Mouse (Mus musculus): ENCODE results near the gene Cand1. TPM values are rescaled to one million over a fixed set of nuclear protein-coding genes. Genes with fewer than 3 reads are reported as not detected.
A peak's percentile ranks its signal among the peaks of the same experiment; 100 is the strongest.

Gene Cand1
- total RNA-seq, 2 experiments from 2014 or later = 85.4 to 89.8 TPM

- DNase-seq = no peak
Measured at GRCm38 (mm10) chr10:119206309-119206932, 33.4 kb downstream of the Cand1 start.

- no peak for DNase-seq
Measured at GRCm38 (mm10) chr10:119205229-119205628, 34.6 kb downstream of the Cand1 start.

- DNase-seq = no peak
Measured at GRCm38 (mm10) chr10:119204334-119204946, 35.4 kb downstream of the Cand1 start.

- no peak for DNase-seq
Measured at GRCm38 (mm10) chr10:119199864-119200263, 40.0 kb downstream of the Cand1 start.

- no peak for DNase-seq
Measured at GRCm38 (mm10) chr10:119198186-119198880, 41.5 kb downstream of the Cand1 start.

GRCm38 (mm10) chr10:119197621-119198150 is 42.2 kb downstream of the Cand1 start:
- no peak for DNase-seq

- DNase-seq = peak; percentile 48
Measured at GRCm38 (mm10) chr10:119192598-119193372, 47.1 kb downstream of the Cand1 start.

GRCm38 (mm10) chr10:119187720-119188119 is 52.1 kb downstream of the Cand1 start:
- no peak for DNase-seq

- DNase-seq = no peak
Measured at GRCm38 (mm10) chr10:119169656-119170055, 70.2 kb downstream of the Cand1 start.

- DNase-seq = no peak
Measured at GRCm38 (mm10) chr10:119169237-119169636, 70.6 kb downstream of the Cand1 start.

GRCm38 (mm10) chr10:119168791-119169190 is 71.1 kb downstream of the Cand1 start:
- peak; percentile 6 for DNase-seq

GRCm38 (mm10) chr10:119167858-119168257 is 72.0 kb downstream of the Cand1 start:
- DNase-seq = no peak

- no peak for DNase-seq
Measured at GRCm38 (mm10) chr10:119165051-119165450, 74.8 kb downstream of the Cand1 start.

- DNase-seq = no peak
Measured at GRCm38 (mm10) chr10:119161820-119162382, 78.0 kb downstream of the Cand1 start.

- DNase-seq = no peak
Measured at GRCm38 (mm10) chr10:119160161-119160560, 79.7 kb downstream of the Cand1 start.

- no peak for DNase-seq
Measured at GRCm38 (mm10) chr10:119149261-119149660, 90.6 kb downstream of the Cand1 start.

Other genes starting within 250 kb of the Cand1 start
- 1 to 10 TPM; 2.6 to 3.1 TPM for gene Grip1, start 213.8 kb upstream of the Cand1 start, total RNA-seq (2021)